Mouse (Mus musculus): Measurements from ENCODE around the gene Strn. TPM values are rescaled to one million over a fixed set of nuclear protein-coding genes. Genes with fewer than 3 reads are reported as not detected.
A peak's percentile ranks its signal among the peaks of the same experiment; 100 is the strongest.

The Strn gene
- polyA plus RNA-seq, 1 experiment from 2014 or later = 5.5 TPM

DNA sequence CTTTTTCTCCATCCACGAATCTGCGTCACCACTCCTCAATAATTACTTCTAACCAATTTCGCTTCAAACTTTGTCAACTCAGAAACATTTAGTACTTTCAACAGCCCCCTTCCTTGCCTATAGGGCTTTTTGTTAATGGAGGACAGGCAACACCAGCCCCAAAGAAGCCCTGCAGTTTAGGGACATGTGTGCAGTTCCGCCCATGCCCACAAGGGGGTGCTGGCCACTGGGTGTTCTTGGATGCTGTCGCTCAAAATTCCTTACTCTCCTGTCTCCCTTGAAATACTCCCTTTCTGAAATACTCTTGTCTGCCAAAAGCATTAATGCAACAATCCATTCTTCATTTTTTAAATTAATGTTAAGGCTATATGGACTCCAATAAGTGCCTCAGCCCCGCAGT, 132.6 kb downstream of the Strn start:
- H3K36me3 ChIP-seq = no peaks in the 10 kb centered on the region
- peaks cover 19% of the 10 kb centered on the region for H3K4me1 ChIP-seq
- no peak overlapping the region for H3K27ac ChIP-seq
- H3K27me3 ChIP-seq (ENCODE audit: low read depth, poor library complexity, severe bottlenecking) = peaks cover 55% of the 10 kb centered on the region
- 80% methylated on average over 6 of the region's 6 CpGs for WGBS
- peak; percentile 78 for DNase-seq (ENCODE audit: low spot score)
- no peaks in the 10 kb centered on the region for H3K9me3 ChIP-seq (replicated peaks)
- H3K4me3 ChIP-seq = no peak overlapping the region

DNA sequence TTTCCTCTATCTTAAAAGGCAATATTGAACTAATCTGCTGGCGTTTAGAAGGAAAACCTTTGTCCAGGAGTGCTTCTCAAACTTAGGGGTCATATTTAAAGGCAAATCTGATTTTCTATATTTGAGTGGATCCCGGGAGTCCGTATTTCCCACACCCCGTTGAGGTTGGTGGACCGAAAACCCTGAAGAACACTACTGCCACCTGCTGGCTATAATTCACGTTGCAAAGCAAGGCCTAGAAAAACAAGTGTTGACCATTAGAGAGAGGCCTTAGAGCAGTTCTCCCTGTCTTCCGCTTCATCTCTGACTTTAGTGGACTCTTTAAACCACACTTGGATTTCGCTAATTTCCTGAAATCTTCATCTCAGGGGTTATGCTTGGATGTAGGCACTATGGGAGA, 133.1 kb downstream of the Strn start:
- no peaks in the 10 kb centered on the region for H3K36me3 ChIP-seq
- H3K27ac ChIP-seq = no peak overlapping the region
- peak; percentile 75 for DNase-seq (ENCODE audit: low spot score)
- peaks cover 14% of the 10 kb centered on the region for H3K4me1 ChIP-seq
- peaks cover 56% of the 10 kb centered on the region for H3K27me3 ChIP-seq (ENCODE audit: low read depth, poor library complexity, severe bottlenecking)
- H3K9me3 ChIP-seq (replicated peaks) = no peaks in the 10 kb centered on the region
- 47% methylated on average over 8 of the region's 8 CpGs for WGBS
- no peak overlapping the region for H3K4me3 ChIP-seq

- H3K4me3 ChIP-seq = no peak overlapping the region
- H3K9me3 ChIP-seq (replicated peaks) = no peaks in the 10 kb centered on the region
- H3K4me1 ChIP-seq = peaks cover 3% of the 10 kb centered on the region
- WGBS = 89% methylated on average over 14 of the region's 14 CpGs
- no peak overlapping the region for H3K27ac ChIP-seq
- DNase-seq (ENCODE audit: low spot score) = no peak
- no peaks in the 10 kb centered on the region for H3K36me3 ChIP-seq
- H3K27me3 ChIP-seq (ENCODE audit: low read depth, poor library complexity, severe bottlenecking) = peaks cover 51% of the 10 kb centered on the region
Measured at GRCm38 (mm10) chr17:78602316-78602715, 134.7 kb downstream of the Strn start.

- Histone ChIP-seq H3K27ac (no peak overlapping the region), H3K27me3 (ENCODE audit: low read depth, poor library complexity, severe bottlenecking) (peaks cover 44% of the 10 kb centered on the region), H3K9me3 (replicated peaks) (no peaks in the 10 kb centered on the region), H3K36me3 (no peaks in the 10 kb centered on the region), H3K4me3 (no peak overlapping the region), H3K4me1 (peaks cover 6% of the 10 kb centered on the region)
- whole genome bisulfite sequencing = 96% methylated on average over 12 of the region's 12 CpGs
- no peak for DNase-seq (ENCODE audit: low spot score)
Measured at GRCm38 (mm10) chr17:78601601-78602000, 135.4 kb downstream of the Strn start.

- no peak for DNase-seq (ENCODE audit: low spot score)
- Histone ChIP-seq H3K27me3 (ENCODE audit: low read depth, poor library complexity, severe bottlenecking) (peaks cover 39% of the 10 kb centered on the region), H3K4me3 (no peak overlapping the region), H3K9me3 (replicated peaks) (no peaks in the 10 kb centered on the region), H3K4me1 (peaks cover 6% of the 10 kb centered on the region), H3K36me3 (no peaks in the 10 kb centered on the region), H3K27ac (no peak overlapping the region)
- 77% methylated on average over 6 of the region's 6 CpGs for whole genome bisulfite sequencing
Measured at GRCm38 (mm10) chr17:78601042-78601441, 136.0 kb downstream of the Strn start.

Other genes with a start within 250 kb of the Strn start
- gene Vit, start 229.1 kb downstream of the Strn start, polyA plus RNA-seq (2016; fragmentation: Nextera tagmentation; extraction: Ambion mirVana) = not detected in 2 replicates
- 9.8 and 17.5 TPM in 2 replicates for gene Heatr5b, start 98.2 kb upstream of the Strn start, polyA plus RNA-seq (2016; fragmentation: Nextera tagmentation; extraction: Ambion mirVana)
- gene Gpatch11, start 98.4 kb upstream of the Strn start, polyA plus RNA-seq (2016; fragmentation: Nextera tagmentation; extraction: Ambion mirVana) = 33.6 and 41.1 TPM in 2 replicates
- 6.9 and 9.9 TPM in 2 replicates for gene Eif2ak2, start 145.4 kb upstream of the Strn start, polyA plus RNA-seq (2016; fragmentation: Nextera tagmentation; extraction: Ambion mirVana)
- gene Sult6b1, start 169.8 kb upstream of the Strn start, polyA plus RNA-seq (2016; fragmentation: Nextera tagmentation; extraction: Ambion mirVana) = 0.06 and 0.13 TPM in 2 replicates
- 87.0 and 91.3 TPM in 2 replicates for gene Cebpzos, start 179.3 kb upstream of the Strn start, polyA plus RNA-seq (2016; fragmentation: Nextera tagmentation; extraction: Ambion mirVana)
- 53.8 and 56.1 TPM in 2 replicates for gene Cebpz, start 199.9 kb upstream of the Strn start, polyA plus RNA-seq (2016; fragmentation: Nextera tagmentation; extraction: Ambion mirVana)
- 47.9 and 48.2 TPM in 2 replicates for gene Ndufaf7, start 199.9 kb upstream of the Strn start, polyA plus RNA-seq (2016; fragmentation: Nextera tagmentation; extraction: Ambion mirVana)

Measured in limb, embryonic 10.5 days (tissue).